Mouse (Mus musculus) embryonic facial prominence, embryonic 13.5 days (tissue): ENCODE results near the gene Bcar1. TPM values are rescaled to one million over a fixed set of nuclear protein-coding genes. Genes with fewer than 3 reads are reported as not detected.

ENCODE experiments used
- ATAC-seq: fragments of 200-750 bp; cut with Nextera tagmentation; 2 replicates; pipeline ENCODE4 v1.8.0; 2017; ENCODE audit warnings: low read depth; ENCODE audit not compliant: insufficient number of reproducible peaks, insufficient read depth, low FRiP score, low TSS enrichment
- H3K27ac ChIP-seq: fragments of 300-500 bp; sonication (generic); 2 replicates; pipeline ENCODE4 v1.5.1; 2015; ENCODE audit warnings: moderate library complexity, mild to moderate bottlenecking, inconsistent platforms
- H3K27me3 ChIP-seq: fragments of 300-500 bp; sonication (generic); 2 replicates; pipeline ENCODE4 v1.6.1; 2015; ENCODE audit warnings: mild to moderate bottlenecking, inconsistent platforms
- H3K36me3 ChIP-seq: fragments of 300-500 bp; sonication (generic); 2 replicates; pipeline ENCODE4 v1.6.1; 2015; ENCODE audit warnings: mild to moderate bottlenecking, inconsistent platforms
- H3K4me1 ChIP-seq: fragments of 300-500 bp; sonication (generic); 2 replicates; pipeline ENCODE4 v1.6.1; 2015; ENCODE audit warnings: inconsistent platforms
- H3K4me2 ChIP-seq: fragments of 300-500 bp; sonication (generic); 2 replicates; pipeline ENCODE4 v1.6.1; 2015; ENCODE audit warnings: moderate library complexity, mild to moderate bottlenecking, inconsistent platforms
- H3K4me3 ChIP-seq: fragments of 300-500 bp; sonication (generic); 2 replicates; pipeline ENCODE4 v1.5.1; 2015; ENCODE audit warnings: mild to moderate bottlenecking, inconsistent platforms
- H3K9ac ChIP-seq: fragments of 300-500 bp; sonication (generic); 2 replicates; pipeline ENCODE4 v1.6.1; 2015; ENCODE audit warnings: mild to moderate bottlenecking, inconsistent platforms
- H3K9me3 ChIP-seq: fragments of 300-500 bp; sonication (generic); 2 replicates; pipeline ENCODE4 v1.6.1; 2016; ENCODE audit warnings: inconsistent platforms
- WGBS: fragments of 180-500 bp; shearing (Covaris S2); methylation state at CpG from one replicate; pipeline ENCODE4 v1.1.7; 2015; ENCODE audit warnings: mixed read lengths; 5-methylcytosine and 5-hydroxymethylcytosine counted together
- microRNA-seq: library from miRNA; unstranded; fragments of <30 nt; microRNA quantifications from one replicate; pipeline ENCODE4, GENCODE M21; 2016
- polyA plus RNA-seq: library from polyadenylated mRNA; unstranded; fragments of >200 nt; fragmentation: Nextera tagmentation; extraction: Ambion mirVana; gene quantifications from 2 replicates; pipeline ENCODE4 v1.2.1, GENCODE M21; 2015

The Bcar1 gene
- polyA plus RNA-seq, 1 experiment from 2014 or later = 37.3 TPM

GRCm38 (mm10) chr8:111662473-111662872 lies 81.1 kb downstream of the Bcar1 start:
- Histone ChIP-seq H3K27ac (no peak overlapping the region), H3K9ac (no peak overlapping the region), H3K36me3 (peaks cover 39% of the 10 kb centered on the region), H3K4me3 (no peak overlapping the region), H3K27me3 (no peaks in the 10 kb centered on the region), H3K4me2 (no peak overlapping the region), H3K9me3 (no peaks in the 10 kb centered on the region), H3K4me1 (no peaks in the 10 kb centered on the region)
- 87% methylated on average over 3 of the region's 3 CpGs for WGBS
- no peak for ATAC-seq

Small RNA genes lying within 50 kb of the gene (microRNA-seq; reads per million reads assigned to microRNA genes)
- gene Mir7076 = not detected

Other genes with a start within 250 kb of the Bcar1 start
- gene Wdr59, start 221.7 kb downstream of the Bcar1 start, polyA plus RNA-seq = 8.0 and 9.6 TPM in 2 replicates
- 36.2 and 51.5 TPM in 2 replicates for gene Znrf1, start 207.7 kb downstream of the Bcar1 start, polyA plus RNA-seq
- 0.41 and 0.44 TPM in 2 replicates for gene Ldhd, start 113.4 kb downstream of the Bcar1 start, polyA plus RNA-seq
- gene Zfp1, start 100.4 kb downstream of the Bcar1 start, polyA plus RNA-seq = 29.6 and 30.2 TPM in 2 replicates
- 1.2 TPM in 1 of 2 replicates, not detected in the other for gene Ctrb1, start 52.8 kb downstream of the Bcar1 start, polyA plus RNA-seq
- gene Cfdp1, start 110.5 kb upstream of the Bcar1 start, polyA plus RNA-seq = 257 and 260 TPM in 2 replicates
- 8.3 and 8.6 TPM in 2 replicates for gene Tmem170, start 132.9 kb upstream of the Bcar1 start, polyA plus RNA-seq
- 3.4 and 3.6 TPM in 2 replicates for gene Chst5, start 166.6 kb upstream of the Bcar1 start, polyA plus RNA-seq
- 21.1 and 22.1 TPM in 2 replicates for gene Tmem231, start 190.1 kb upstream of the Bcar1 start, polyA plus RNA-seq
- gene Gabarapl2, start 196.9 kb upstream of the Bcar1 start, polyA plus RNA-seq = 166 and 167 TPM in 2 replicates
- gene Adat1, start 248.5 kb upstream of the Bcar1 start, polyA plus RNA-seq = 11.9 and 12.8 TPM in 2 replicates